Mouse (Mus musculus): Measurements from ENCODE around the gene Dnmt3a. TPM values are rescaled to one million over a fixed set of nuclear protein-coding genes. Genes with fewer than 3 reads are reported as not detected.
"Not testable (repeated sequence)": the region's sequence is repeated elsewhere in the genome, so short reads cannot be mapped to it uniquely, and the experiment has no call there.

Gene Dnmt3a
- polyA plus RNA-seq, 1 experiment from 2014 or later: 229 TPM

DNA sequence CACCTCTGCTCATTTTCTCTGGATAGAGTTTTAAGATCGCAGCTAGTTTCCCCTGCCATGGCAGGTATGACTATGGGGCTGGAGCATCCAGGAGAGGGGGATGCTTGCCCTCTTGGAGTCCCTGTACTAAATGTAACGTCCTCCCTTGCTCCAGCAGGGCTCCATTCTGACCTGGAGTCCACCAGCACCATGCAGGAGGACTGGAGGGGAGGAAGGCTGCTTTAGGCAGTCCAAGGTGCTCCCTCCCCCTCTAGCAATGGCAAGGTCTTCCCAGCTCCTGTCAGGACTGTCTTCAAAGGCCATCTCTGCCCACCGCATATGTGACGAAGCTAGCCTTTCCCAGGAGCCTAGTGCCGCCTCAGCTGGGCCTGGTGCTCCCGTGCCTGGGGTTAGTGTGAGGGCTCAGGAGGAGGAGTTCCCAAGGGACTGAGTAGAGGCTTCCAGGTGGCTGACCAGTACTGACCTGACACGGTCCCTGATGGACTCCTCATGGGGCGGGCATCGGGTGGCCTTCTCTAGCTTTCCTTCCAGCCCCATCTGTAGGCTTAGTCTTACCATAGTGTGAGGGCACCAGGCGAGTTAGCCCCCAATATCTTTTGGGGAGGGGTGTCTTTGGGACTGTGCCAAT lies 104.8 kb downstream of the Dnmt3a start:
- no peak overlapping the region for H3K4me2 ChIP-seq (replicated peaks)
- H3K9me3 ChIP-seq: no peaks in the 10 kb centered on the region
- H3K9ac ChIP-seq: no peak overlapping the region
- ATAC-seq (ENCODE audit: insufficient number of reproducible peaks, insufficient read depth, low FRiP score, low TSS enrichment): no peak
- no peaks in the 10 kb centered on the region for H3K27me3 ChIP-seq
- no peak overlapping the region for H3K4me3 ChIP-seq
- peaks cover 58% of the 10 kb centered on the region for H3K36me3 ChIP-seq
- WGBS: 66% methylated on average over 10 of the region's 10 CpGs
- H3K4me1 ChIP-seq: no peaks in the 10 kb centered on the region
- H3K27ac ChIP-seq: no peak overlapping the region

- H3K36me3 ChIP-seq: peaks cover 44% of the 10 kb centered on the region
- no peak overlapping the region for H3K4me2 ChIP-seq (replicated peaks)
- H3K27me3 ChIP-seq: no peaks in the 10 kb centered on the region
- no peak for ATAC-seq (ENCODE audit: insufficient number of reproducible peaks, insufficient read depth, low FRiP score, low TSS enrichment)
- WGBS: 86% methylated on average over 7 of the region's 7 CpGs
- H3K9me3 ChIP-seq: no peaks in the 10 kb centered on the region
- no peak overlapping the region for H3K9ac ChIP-seq
- H3K4me3 ChIP-seq: no peak overlapping the region
- no peak overlapping the region for H3K27ac ChIP-seq
- no peaks in the 10 kb centered on the region for H3K4me1 ChIP-seq
Measured at GRCm38 (mm10) chr12:3911831-3912348, 106.1 kb downstream of the Dnmt3a start.

- ATAC-seq (ENCODE audit: insufficient number of reproducible peaks, insufficient read depth, low FRiP score, low TSS enrichment): no peak
- Histone ChIP-seq H3K4me3 (no peak overlapping the region), H3K4me1 (peaks cover 12% of the 10 kb centered on the region; the same call in 1 of the 2 replicates), H3K9me3 (no peaks in the 10 kb centered on the region), H3K27ac (no peak overlapping the region), H3K9ac (no peak overlapping the region), H3K27me3 (no peaks in the 10 kb centered on the region), H3K36me3 (peaks cover 7% of the 10 kb centered on the region; the same call in 1 of the 2 replicates), H3K4me2 (replicated peaks) (no peak overlapping the region)
- whole genome bisulfite sequencing: 80% methylated on average over 3 of the region's 3 CpGs
Measured at GRCm38 (mm10) chr12:3915852-3916251, 110.0 kb downstream of the Dnmt3a start.

GRCm38 (mm10) chr12:3917668-3918341 lies 112.0 kb downstream of the Dnmt3a start:
- peak overlapping the region; percentile 15; the same call in 1 of the 2 replicates for H3K9ac ChIP-seq
- H3K27ac ChIP-seq: no peak overlapping the region
- H3K9me3 ChIP-seq: no peaks in the 10 kb centered on the region
- no peak overlapping the region for H3K4me3 ChIP-seq
- H3K27me3 ChIP-seq: no peaks in the 10 kb centered on the region
- no peak for ATAC-seq (ENCODE audit: insufficient number of reproducible peaks, insufficient read depth, low FRiP score, low TSS enrichment)
- H3K4me2 ChIP-seq (replicated peaks): no peak overlapping the region
- H3K4me1 ChIP-seq: peaks cover 12% of the 10 kb centered on the region; the same call in 1 of the 2 replicates
- WGBS: 18% methylated on average over 14 of the region's 14 CpGs
- H3K36me3 ChIP-seq: no peaks in the 10 kb centered on the region

GRCm38 (mm10) chr12:3918577-3918976 lies 112.8 kb downstream of the Dnmt3a start:
- no peaks in the 10 kb centered on the region for H3K9me3 ChIP-seq
- peaks cover 12% of the 10 kb centered on the region; the same call in 1 of the 2 replicates for H3K4me1 ChIP-seq
- no peak overlapping the region for H3K9ac ChIP-seq
- H3K4me3 ChIP-seq: no peak overlapping the region
- H3K36me3 ChIP-seq: no peaks in the 10 kb centered on the region
- 0 out of 2 replicates have a peak, but pooled peaks have one; percentile 19 for ATAC-seq (ENCODE audit: insufficient number of reproducible peaks, insufficient read depth, low FRiP score, low TSS enrichment)
- WGBS: 69% methylated on average over 3 of the region's 3 CpGs
- H3K27ac ChIP-seq: no peak overlapping the region
- H3K27me3 ChIP-seq: no peaks in the 10 kb centered on the region
- no peak overlapping the region for H3K4me2 ChIP-seq (replicated peaks)

DNA sequence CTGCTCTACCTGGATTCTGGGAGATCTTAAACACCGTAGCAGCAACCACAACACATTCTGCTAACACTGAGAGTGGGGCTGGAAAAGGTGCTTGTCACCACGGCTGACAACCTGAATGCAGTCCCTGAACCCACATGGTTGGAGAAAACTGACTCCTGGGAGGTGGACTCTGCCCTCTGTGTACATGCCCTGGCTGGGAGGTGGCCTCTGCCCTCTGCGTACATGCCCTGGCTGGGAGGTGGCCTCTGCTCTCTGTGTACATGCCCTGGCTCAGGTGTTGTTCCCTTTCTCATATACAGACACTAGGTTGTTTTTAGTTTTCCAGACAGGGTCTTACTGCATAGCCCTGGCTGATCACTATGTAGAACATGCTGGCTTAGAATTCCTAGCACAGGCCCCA lies 113.6 kb downstream of the Dnmt3a start:
- peak; percentile 17; the same call in 1 of the 2 replicates for ATAC-seq (ENCODE audit: insufficient number of reproducible peaks, insufficient read depth, low FRiP score, low TSS enrichment)
- Histone ChIP-seq H3K9me3 (no peaks in the 10 kb centered on the region), H3K4me1 (peaks cover 12% of the 10 kb centered on the region; the same call in 1 of the 2 replicates), H3K4me2 (replicated peaks) (no peak overlapping the region), H3K9ac (no peak overlapping the region), H3K27me3 (no peaks in the 10 kb centered on the region), H3K36me3 (no peaks in the 10 kb centered on the region), H3K4me3 (no peak overlapping the region), H3K27ac (no peak overlapping the region)
- WGBS: 78% methylated on average over 3 of the region's 3 CpGs

- Histone ChIP-seq H3K4me3 (no peak overlapping the region), H3K36me3 (no peaks in the 10 kb centered on the region), H3K27ac (no peak overlapping the region), H3K9ac (no peak overlapping the region), H3K4me2 (replicated peaks) (no peak overlapping the region), H3K9me3 (no peaks in the 10 kb centered on the region), H3K4me1 (no peaks in the 10 kb centered on the region), H3K27me3 (no peaks in the 10 kb centered on the region)
- ATAC-seq (ENCODE audit: insufficient number of reproducible peaks, insufficient read depth, low FRiP score, low TSS enrichment): no peak
- WGBS: 0% methylated on average over 1 of the region's 1 CpGs
Measured at GRCm38 (mm10) chr12:3926127-3926526, 120.3 kb downstream of the Dnmt3a start.

- no peak overlapping the region for H3K4me2 ChIP-seq (replicated peaks)
- whole genome bisulfite sequencing: 72% methylated on average over 3 of the region's 3 CpGs
- no peaks in the 10 kb centered on the region for H3K9me3 ChIP-seq
- H3K4me3 ChIP-seq: no peak overlapping the region
- no peak overlapping the region for H3K9ac ChIP-seq
- H3K27me3 ChIP-seq: no peaks in the 10 kb centered on the region
- H3K27ac ChIP-seq: no peak overlapping the region
- no peaks in the 10 kb centered on the region for H3K36me3 ChIP-seq
- no peak for ATAC-seq (ENCODE audit: insufficient number of reproducible peaks, insufficient read depth, low FRiP score, low TSS enrichment)
- no peaks in the 10 kb centered on the region for H3K4me1 ChIP-seq
Measured at GRCm38 (mm10) chr12:3928841-3929240, 123.0 kb downstream of the Dnmt3a start.

DNA sequence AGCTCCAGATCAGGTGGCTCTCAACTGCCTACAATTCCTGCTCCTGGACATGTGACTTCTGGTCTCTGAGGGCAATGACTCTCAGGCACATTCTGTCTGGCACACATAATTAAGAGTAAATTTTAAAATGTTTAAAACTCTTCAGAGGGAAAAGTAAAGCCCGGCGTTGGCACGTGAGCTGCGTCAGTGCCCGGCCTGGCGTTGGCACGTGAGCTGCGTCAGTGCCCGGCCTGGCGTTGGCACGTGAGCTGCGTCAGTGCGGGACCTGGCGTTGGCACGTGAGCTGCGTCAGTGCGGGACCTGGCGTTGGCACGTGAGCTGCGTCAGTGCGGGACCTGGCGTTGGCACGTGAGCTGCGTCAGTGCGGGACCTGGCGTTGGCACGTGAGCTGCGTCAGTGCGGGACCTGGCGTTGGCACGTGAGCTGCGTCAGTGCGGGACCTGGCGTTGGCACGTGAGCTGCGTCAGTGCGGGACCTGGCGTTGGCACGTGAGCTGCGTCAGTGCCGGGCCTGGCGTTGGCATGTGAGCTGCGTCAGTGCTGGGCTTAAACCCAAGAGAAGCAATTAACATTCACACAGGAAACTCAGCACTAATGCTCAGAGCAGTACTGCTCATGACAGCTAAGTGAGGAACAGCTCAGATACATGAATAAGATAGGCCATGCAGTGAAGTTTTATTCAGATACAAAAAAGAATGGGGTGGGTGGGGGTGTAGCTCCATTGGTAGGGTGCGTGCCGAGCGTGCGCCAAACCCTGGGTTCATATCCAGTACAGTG lies 124.5 kb downstream of the Dnmt3a start:
- not testable (repeated sequence) for H3K27me3 ChIP-seq; H3K4me3 ChIP-seq; H3K9me3 ChIP-seq; H3K4me2 ChIP-seq (replicated peaks); H3K36me3 ChIP-seq; H3K27ac ChIP-seq; H3K9ac ChIP-seq; H3K4me1 ChIP-seq; ATAC-seq (ENCODE audit: insufficient number of reproducible peaks, insufficient read depth, low FRiP score, low TSS enrichment)
- 91% methylated on average over 40 of the region's 47 CpGs for WGBS

DNA sequence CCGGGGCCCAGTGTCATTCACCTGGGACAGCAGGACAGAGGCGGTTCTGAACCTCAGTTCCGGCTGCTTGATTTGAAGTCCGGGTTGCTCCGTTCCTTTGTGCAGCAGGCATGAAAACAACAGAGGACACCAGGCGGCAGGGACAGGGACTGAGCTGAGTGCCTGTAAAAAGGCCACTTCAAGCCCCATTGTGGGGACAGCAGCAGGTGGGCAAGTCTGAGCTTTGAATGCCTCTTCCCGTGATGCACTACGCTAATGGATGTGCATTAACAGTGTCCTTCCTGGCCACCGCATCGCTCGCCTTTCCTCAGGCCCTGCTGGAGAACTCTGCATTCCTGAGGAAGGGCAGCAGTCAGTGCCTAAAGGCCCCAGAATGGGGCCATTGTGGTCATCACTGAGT lies 136.2 kb downstream of the Dnmt3a start:
- Histone ChIP-seq H3K9me3 (no peaks in the 10 kb centered on the region), H3K4me3 (no peak overlapping the region), H3K27ac (no peak overlapping the region), H3K9ac (no peak overlapping the region), H3K27me3 (0 out of 2 replicates have a peak, but pooled peaks cover 3% of the 10 kb centered on the region), H3K4me2 (replicated peaks) (no peak overlapping the region), H3K36me3 (no peaks in the 10 kb centered on the region), H3K4me1 (0 out of 2 replicates have a peak, but pooled peaks cover 2% of the 10 kb centered on the region)
- no peak for ATAC-seq (ENCODE audit: insufficient number of reproducible peaks, insufficient read depth, low FRiP score, low TSS enrichment)
- 15% methylated on average over 11 of the region's 11 CpGs for WGBS

DNA sequence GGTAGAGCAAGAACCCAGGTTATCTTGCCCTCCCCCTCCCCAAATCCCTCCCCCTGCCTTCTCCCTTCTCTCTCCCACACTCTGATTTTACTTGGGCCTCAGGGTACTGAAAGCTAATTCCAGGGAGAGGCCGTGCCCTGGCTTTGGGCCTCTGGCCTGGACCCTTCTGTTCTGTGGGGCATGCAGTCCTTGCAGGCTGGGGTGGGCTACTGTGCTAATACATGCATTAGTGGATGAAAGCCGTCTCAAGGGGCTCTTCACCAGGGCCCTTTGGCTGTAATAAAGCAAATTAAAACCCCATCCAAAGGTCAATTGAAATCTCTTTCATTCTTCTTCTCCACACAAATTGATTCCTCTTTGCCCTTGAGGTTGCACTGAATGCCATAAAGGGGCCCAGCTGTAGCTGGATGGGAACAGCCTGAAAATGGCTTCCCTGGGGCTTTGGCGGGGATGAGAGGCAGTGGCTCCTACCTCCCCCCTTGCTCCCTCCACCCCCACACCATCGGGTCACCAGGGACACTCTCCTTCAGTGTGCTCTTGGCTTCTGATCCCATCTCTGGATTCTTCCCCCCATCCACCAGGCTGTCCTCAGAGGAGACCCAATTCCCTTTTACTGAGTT lies 138.8 kb downstream of the Dnmt3a start:
- Histone ChIP-seq H3K9me3 (no peaks in the 10 kb centered on the region), H3K27me3 (0 out of 2 replicates have a peak, but pooled peaks cover 3% of the 10 kb centered on the region), H3K4me1 (no peaks in the 10 kb centered on the region), H3K36me3 (no peaks in the 10 kb centered on the region), H3K4me2 (replicated peaks) (no peak overlapping the region), H3K9ac (no peak overlapping the region), H3K4me3 (no peak overlapping the region), H3K27ac (no peak overlapping the region)
- 56% methylated on average over 4 of the region's 4 CpGs for WGBS
- 0 out of 2 replicates have a peak, but pooled peaks have one; percentile 47 for ATAC-seq (ENCODE audit: insufficient number of reproducible peaks, insufficient read depth, low FRiP score, low TSS enrichment)
